Mouse (Mus musculus): ENCODE data around the gene 0610009B22Rik. TPM values are rescaled to one million over a fixed set of nuclear protein-coding genes. Genes with fewer than 3 reads are reported as not detected.

0610009B22Rik gene
- total and polyA plus RNA-seq, 3 experiments = 34.6 to 68.5 (median 41.8) TPM

GRCm38 (mm10) chr11:51679466-51679865 is 9.2 kb downstream of the 0610009B22Rik start:
- no peak overlapping the region for H3K27ac ChIP-seq (ENCODE audit: insufficient read depth, low read depth)
- DNase-seq (ENCODE audit: extremely low read depth) = no peak
- H3K4me3 ChIP-seq (replicated peaks in 1 of 3; ENCODE audit: low read depth in 2 of 3, low read length in 2 of 3, poor library complexity in 1 of 3) = no peak overlapping the region
- TF ChIP-seq TCF12 (IDR thresholded peaks at IDR 0.05; ENCODE audit: low read depth, low read length) (no peak), NRF1 (IDR thresholded peaks at IDR 0.05; ENCODE audit: low read depth, low read length) (no peak), MXI1 (IDR thresholded peaks at IDR 0.05; ENCODE audit: low read depth, low read length) (no peak), SMC3 (IDR thresholded peaks at IDR 0.05; ENCODE audit: low read depth, low read length) (no peak), RAD21 (IDR thresholded peaks at IDR 0.05; ENCODE audit: low read depth, low read length) (no peak), TBP (conservative IDR thresholded peaks at IDR 0.05; ENCODE audit: low read depth, low read length) (no peak), RCOR1 (conservative IDR thresholded peaks at IDR 0.05; ENCODE audit: low read depth, low read length) (no peak), NELFE (IDR thresholded peaks at IDR 0.05; ENCODE audit: low read depth, low read length) (no peak), USF1 (IDR thresholded peaks at IDR 0.05; ENCODE audit: low read depth, low read length) (no peak), MAZ (IDR thresholded peaks at IDR 0.05; ENCODE audit: low read depth, low read length) (no peak), MAFK (IDR thresholded peaks at IDR 0.05; ENCODE audit: insufficient replicate concordance, low read length) (no peak), CTCF (conservative IDR thresholded peaks at IDR 0.05 in 1 of 2, IDR thresholded peaks at IDR 0.05 in 1 of 2; ENCODE audit: low read depth in 2 of 2, low read length in 2 of 2) (no peak)
- H3K9me3 ChIP-seq (replicated peaks; ENCODE audit: low read length) = no peaks in the 10 kb centered on the region
- H3K4me1 ChIP-seq (ENCODE audit: control insufficient read depth in 1 of 2, insufficient read depth in 2 of 2) = peaks cover 0 to 8% of the 10 kb centered on the region in 2 experiments; a peak in 2 of 4 replicates
- dilution Hi-C loops (cut with MboI; ENCODE audit: extremely low pct_ligation_motif_present, extremely low pct_unique_long_range_greater_than_20kb, low sequenced_read_pairs) (no loop called here), in situ Hi-C loops (cut with MboI; ENCODE audit: low pct_ligation_motif_present, low pct_unique_long_range_greater_than_20kb, low sequenced_read_pairs) (no loop called here)
- no peaks in the 10 kb centered on the region for H3K27me3 ChIP-seq (replicated peaks)
- H3K4me2 ChIP-seq (ENCODE audit: insufficient read depth, low read depth, poor library complexity, severe bottlenecking) = no peak overlapping the region
- no peaks in the 10 kb centered on the region for H3K79me2 ChIP-seq (replicated peaks; ENCODE audit: control insufficient read depth, extremely low read depth, insufficient read depth, poor library complexity, severe bottlenecking)
- H3K9ac ChIP-seq (ENCODE audit: insufficient read depth, low read depth) = no peak overlapping the region
- H3K36me3 ChIP-seq (replicated peaks in 1 of 2; ENCODE audit: control insufficient read depth in 1 of 2, insufficient read depth in 1 of 2, low read length in 1 of 2) = peaks cover 0 to 3% of the 10 kb centered on the region in 2 experiments

GRCm38 (mm10) chr11:51677737-51678418 is 10.8 kb downstream of the 0610009B22Rik start:
- TF ChIP-seq ZNF384 (IDR thresholded peaks at IDR 0.05; ENCODE audit: low read depth, low read length) (no peak), IRF4 (IDR thresholded peaks at IDR 0.05; ENCODE audit: low read depth, low read length) (no peak), HCFC1 (IDR thresholded peaks at IDR 0.05; ENCODE audit: low read depth, low read length) (no peak), ZKSCAN1 (IDR thresholded peaks at IDR 0.05; ENCODE audit: borderline replicate concordance, low read depth, low read length) (no peak)
- H3K4me1 ChIP-seq (ENCODE audit: control insufficient read depth in 1 of 2, insufficient read depth in 2 of 2) = peaks cover 0 to 11% of the 10 kb centered on the region in 2 experiments; a peak in 2 of 4 replicates
- H3K36me3 ChIP-seq (replicated peaks in 1 of 2; ENCODE audit: control insufficient read depth in 1 of 2, insufficient read depth in 1 of 2, low read length in 1 of 2) = no peaks in the 10 kb centered on the region
- in situ Hi-C loops (cut with MboI; ENCODE audit: low pct_ligation_motif_present, low pct_unique_long_range_greater_than_20kb, low sequenced_read_pairs) = no loop called here
- no peaks in the 10 kb centered on the region for H3K9me3 ChIP-seq (replicated peaks; ENCODE audit: low read length)
- H3K79me2 ChIP-seq (replicated peaks; ENCODE audit: control insufficient read depth, extremely low read depth, insufficient read depth, poor library complexity, severe bottlenecking) = no peaks in the 10 kb centered on the region
- DNase-seq (ENCODE audit: extremely low read depth) = no peak
- no peaks in the 10 kb centered on the region for H3K27me3 ChIP-seq (replicated peaks)
- no peak overlapping the region for H3K9ac ChIP-seq (ENCODE audit: insufficient read depth, low read depth)
- H3K27ac ChIP-seq (ENCODE audit: insufficient read depth, low read depth) = no peak overlapping the region
- H3K4me3 ChIP-seq (replicated peaks in 1 of 3; ENCODE audit: low read depth in 2 of 3, low read length in 2 of 3, poor library complexity in 1 of 3) = no peak overlapping the region
- dilution Hi-C loops (cut with MboI; ENCODE audit: extremely low pct_ligation_motif_present, extremely low pct_unique_long_range_greater_than_20kb, low sequenced_read_pairs) = no loop called here
- H3K4me2 ChIP-seq (ENCODE audit: insufficient read depth, low read depth, poor library complexity, severe bottlenecking) = no peak overlapping the region
